Mouse (Mus musculus): ENCODE data around the gene Gm3642. TPM values are rescaled to one million over a fixed set of nuclear protein-coding genes. Genes with fewer than 3 reads are reported as not detected.

Gene Gm3642
- total RNA-seq (2023): not detected

DNA sequence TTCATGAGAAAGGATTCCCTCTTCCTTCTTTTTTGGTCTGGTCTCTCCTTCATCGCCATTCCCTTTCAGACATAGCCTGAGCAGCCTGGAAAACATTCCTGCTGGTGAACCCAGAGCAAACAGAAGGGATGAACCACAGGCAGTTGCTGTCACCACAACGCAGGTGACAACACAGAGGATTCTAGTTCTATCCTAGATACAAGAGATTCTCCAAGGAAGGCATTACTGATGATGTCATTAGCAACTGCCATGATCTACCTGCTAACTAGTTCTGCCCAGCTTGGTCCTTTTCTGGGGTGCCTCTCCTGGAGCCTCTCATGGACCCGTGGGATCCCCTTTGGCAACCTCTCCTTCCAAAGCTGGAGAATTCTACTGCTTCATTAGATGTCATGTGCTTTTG, at the start of gene Gm3642:
Gene Gm3642, minus strand, starts transcription at position 101 of the 400 bp plus-strand sequence.

DNA sequence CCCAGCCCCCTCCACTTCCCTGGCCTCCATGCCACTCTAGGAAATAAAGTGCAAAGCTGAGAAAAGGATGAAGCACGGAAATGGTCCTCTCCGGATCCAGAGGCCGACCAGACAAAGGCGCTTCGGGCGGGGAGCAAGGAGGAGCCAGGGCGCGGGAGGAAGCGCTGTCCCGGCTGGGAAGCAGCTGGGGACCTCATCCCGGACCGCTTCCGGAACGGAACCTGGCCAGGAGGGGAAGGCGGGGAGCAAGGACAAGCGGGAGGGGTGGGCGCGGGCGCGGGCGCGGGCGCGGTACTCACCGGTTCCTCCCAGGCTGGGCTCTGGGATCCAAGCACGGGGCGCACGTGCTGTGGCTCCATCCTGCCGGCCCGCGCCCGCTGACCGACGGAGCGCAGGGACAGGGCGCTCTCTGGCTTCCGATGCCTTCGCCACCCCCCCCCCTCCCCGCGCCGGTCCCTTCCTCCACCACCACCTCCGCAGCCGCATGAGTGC, 49.5 kb upstream of the Gm3642 start, which contains the start of gene Gm3667:
Gene Gm3667, minus strand, starts transcription at position 442 of the 492 bp plus-strand sequence.

Other genes with a start within 250 kb of the Gm3642 start
- gene Gm3629, start 249.7 kb downstream of the Gm3642 start, total RNA-seq (2023): not detected
- not detected for gene Gm3460, start 217.9 kb downstream of the Gm3642 start, total RNA-seq (2023)
- gene Gm10251, start 156.1 kb downstream of the Gm3642 start, total RNA-seq (2023): not detected
- gene Gm8050, start 120.1 kb downstream of the Gm3642 start, total RNA-seq (2023): not detected
- gene Gm3636, start 98.0 kb downstream of the Gm3642 start, total RNA-seq (2023): not detected
- not detected for gene Gm8362, start 65.9 kb downstream of the Gm3642 start, total RNA-seq (2023)
- gene Gm3667, start 49.7 kb upstream of the Gm3642 start, total RNA-seq (2023): not detected
- gene Gm6356, start 133.5 kb upstream of the Gm3642 start, total RNA-seq (2023): not detected
- not detected for gene Gm10406, start 187.1 kb upstream of the Gm3642 start, total RNA-seq (2023)
- not detected for gene Gm3685, start 204.7 kb upstream of the Gm3642 start, total RNA-seq (2023)

Measured in neutrophil, adult 83 days (primary cell).